Mouse (Mus musculus) urinary bladder, postnatal 36 days (tissue): Measurements from ENCODE around the gene Zfp280b.
"Not testable (repeated sequence)": the region's sequence is repeated elsewhere in the genome, so short reads cannot be mapped to it uniquely, and the experiment has no call there.

ENCODE experiments used
- DNase-seq, 2 experiments: peaks; one replicate each; pipeline ENCODE4 v3.0.0; 2022; ENCODE audit warnings: low spot score in 2 of 2, mixed read lengths in 1 of 2

Gene Zfp280b

GRCm38 (mm10) chr10:76030496-76030895 lies 2.0 kb upstream of the Zfp280b start:
- DNase-seq, result no peak

GRCm38 (mm10) chr10:76031511-76032401 lies 694 bp upstream of the Zfp280b start:
- DNase-seq, result no peak

GRCm38 (mm10) chr10:76033119-76033455 lies 637 bp downstream of the Zfp280b start:
- DNase-seq, result no peak

GRCm38 (mm10) chr10:76034001-76034600 lies 1.7 kb downstream of the Zfp280b start:
- DNase-seq, result no peak

- no peak for DNase-seq
These were observed 2.8 kb downstream of the Zfp280b start for GRCm38 (mm10) chr10:76035277-76035676.

GRCm38 (mm10) chr10:76036962-76037361 lies 4.5 kb downstream of the Zfp280b start:
- no peak for DNase-seq

- no peak for DNase-seq
These were observed 12.9 kb downstream of the Zfp280b start for GRCm38 (mm10) chr10:76045343-76045742.

- DNase-seq, result no peak
These were observed 14.3 kb downstream of the Zfp280b start for GRCm38 (mm10) chr10:76046754-76047153.

GRCm38 (mm10) chr10:76047182-76047869 lies 14.9 kb downstream of the Zfp280b start:
- no peak for DNase-seq

- no peak for DNase-seq
These were observed 16.5 kb downstream of the Zfp280b start for GRCm38 (mm10) chr10:76048967-76049366.

- no peak for DNase-seq
These were observed 19.4 kb downstream of the Zfp280b start for GRCm38 (mm10) chr10:76051860-76052259.

- DNase-seq, result no peak
These were observed 30.0 kb downstream of the Zfp280b start for GRCm38 (mm10) chr10:76062439-76062838.

- DNase-seq, result no peak
These were observed 35.5 kb downstream of the Zfp280b start for GRCm38 (mm10) chr10:76067674-76068613.

GRCm38 (mm10) chr10:76072080-76072479 lies 39.6 kb downstream of the Zfp280b start:
- not testable (repeated sequence) for DNase-seq

GRCm38 (mm10) chr10:76077008-76077407 lies 44.6 kb downstream of the Zfp280b start:
- DNase-seq, result not testable (repeated sequence)
